Mouse (Mus musculus) heart, embryonic 12.5 days (tissue): Measurements from ENCODE around the gene Lrrc49. TPM values are rescaled to one million over a fixed set of nuclear protein-coding genes. Genes with fewer than 3 reads are reported as not detected.

Source experiments
- ATAC-seq: fragments of 200-750 bp; cut with Nextera tagmentation; 2 replicates; pipeline ENCODE4 v1.8.0; 2017; ENCODE audit warnings: moderate TSS enrichment, moderate library complexity; ENCODE audit not compliant: insufficient number of reproducible peaks, low FRiP score
- H3K27ac ChIP-seq: fragments of 300-500 bp; sonication (generic); 2 replicates; pipeline ENCODE4 v1.5.1; 2016; ENCODE audit warnings: mild to moderate bottlenecking, moderate library complexity; ENCODE audit not compliant: poor library complexity, severe bottlenecking
- H3K27me3 ChIP-seq: fragments of 300-500 bp; sonication (generic); replicated peaks from 2 replicates; pipeline ENCODE4 v1.6.1; 2016; ENCODE audit warnings: mild to moderate bottlenecking, moderate library complexity
- H3K36me3 ChIP-seq: fragments of 300-500 bp; sonication (generic); 2 replicates; pipeline ENCODE4 v1.6.1; 2016; ENCODE audit warnings: mild to moderate bottlenecking, moderate library complexity
- H3K4me1 ChIP-seq: fragments of 300-500 bp; sonication (generic); replicated peaks from 2 replicates; pipeline ENCODE4 v1.6.1; 2016; ENCODE audit warnings: mild to moderate bottlenecking
- H3K4me2 ChIP-seq: fragments of 300-500 bp; sonication (generic); 2 replicates; pipeline ENCODE4 v1.6.1; 2016; ENCODE audit warnings: mild to moderate bottlenecking, moderate library complexity
- H3K4me3 ChIP-seq: fragments of 300-500 bp; sonication (generic); 2 replicates; pipeline ENCODE4 v1.5.1; 2016; ENCODE audit warnings: mild to moderate bottlenecking
- H3K9ac ChIP-seq: fragments of 300-500 bp; sonication (generic); 2 replicates; pipeline ENCODE4 v1.6.1; 2016; ENCODE audit warnings: mild to moderate bottlenecking, moderate library complexity
- H3K9me3 ChIP-seq: fragments of 300-500 bp; sonication (generic); replicated peaks from 2 replicates; pipeline ENCODE4 v1.6.1; 2016; ENCODE audit warnings: mild to moderate bottlenecking, moderate library complexity
- WGBS: fragments of 180-500 bp; shearing (Covaris S2); methylation state at CpG from one replicate; pipeline ENCODE4 v1.1.7; 2016; 5-methylcytosine and 5-hydroxymethylcytosine counted together
- polyA plus RNA-seq: library from polyadenylated mRNA; unstranded; fragments of >200 nt; fragmentation: Nextera tagmentation; extraction: Ambion mirVana; gene quantifications from 2 replicates; pipeline ENCODE4 v1.2.1, GENCODE M21; 2016

Lrrc49 gene
- polyA plus RNA-seq, 1 experiment from 2014 or later, result 12.2 TPM

- no peak overlapping the region for H3K9ac ChIP-seq
- H3K27me3 ChIP-seq, result peaks cover 15% of the 10 kb centered on the region; the same call in 1 of the 2 replicates
- H3K4me3 ChIP-seq, result no peak overlapping the region
- H3K4me2 ChIP-seq, result no peak overlapping the region
- peaks cover 43% of the 10 kb centered on the region for H3K4me1 ChIP-seq
- WGBS, result 49% methylated on average over 3 of the region's 3 CpGs
- H3K27ac ChIP-seq, result no peak overlapping the region
- H3K9me3 ChIP-seq, result no peaks in the 10 kb centered on the region
- no peaks in the 10 kb centered on the region; the same call in 1 of the 2 replicates for H3K36me3 ChIP-seq
- no peak for ATAC-seq
These were observed 168.4 kb downstream of the Lrrc49 start for GRCm38 (mm10) chr9:60519601-60520000.

Other genes starting within 250 kb of the Lrrc49 start
- gene Thsd4, start 166.1 kb downstream of the Lrrc49 start, polyA plus RNA-seq, result 12.4 and 14.0 TPM in 2 replicates
- gene Larp6, start 24.8 kb upstream of the Lrrc49 start, polyA plus RNA-seq, result 0.83 and 0.87 TPM in 2 replicates
- gene Uaca, start 106.4 kb upstream of the Lrrc49 start, polyA plus RNA-seq, result 38.9 and 39.0 TPM in 2 replicates